Mouse (Mus musculus) forebrain, embryonic 16.5 days (tissue): ENCODE results near the gene Zer1. TPM values are rescaled to one million over a fixed set of nuclear protein-coding genes. Genes with fewer than 3 reads are reported as not detected.

Experiments
- ATAC-seq: fragments of 200-750 bp; cut with Nextera tagmentation; 2 replicates; pipeline ENCODE4 v1.8.0; 2017; ENCODE audit warnings: mild to moderate bottlenecking, moderate library complexity
- H3K27ac ChIP-seq: fragments of 300-500 bp; sonication (generic); 2 replicates; pipeline ENCODE4 v1.5.1; 2014; ENCODE audit warnings: low read length, control low read depth
- H3K27me3 ChIP-seq: fragments of 300-500 bp; sonication (generic); replicated peaks from 2 replicates; pipeline ENCODE4 v1.6.1; 2014; ENCODE audit warnings: low read length; ENCODE audit not compliant: control insufficient read depth, insufficient read depth
- H3K36me3 ChIP-seq: fragments of 300-500 bp; sonication (generic); 2 replicates; pipeline ENCODE4 v1.6.1; 2014; ENCODE audit not compliant: control insufficient read depth, insufficient read depth
- H3K4me1 ChIP-seq: fragments of 300-500 bp; sonication (generic); replicated peaks from 2 replicates; pipeline ENCODE4 v1.6.1; 2014; ENCODE audit warnings: low read length; ENCODE audit not compliant: control insufficient read depth, insufficient read depth
- H3K4me2 ChIP-seq: fragments of 300-500 bp; sonication (generic); 2 replicates; pipeline ENCODE4 v1.6.1; 2014; ENCODE audit warnings: mild to moderate bottlenecking, low read length, control low read depth
- H3K4me3 ChIP-seq: fragments of 300-500 bp; sonication (generic); replicated peaks from 2 replicates; pipeline ENCODE4 v1.5.1; 2014; ENCODE audit warnings: mild to moderate bottlenecking, low read length, control low read depth
- H3K9ac ChIP-seq: fragments of 300-500 bp; sonication (generic); replicated peaks from 2 replicates; pipeline ENCODE4 v1.6.1; 2014; ENCODE audit warnings: low read depth, low read length, control low read depth
- H3K9me3 ChIP-seq: fragments of 300-500 bp; sonication (generic); 2 replicates; pipeline ENCODE4 v1.6.1; 2016; ENCODE audit warnings: low read length; ENCODE audit not compliant: control insufficient read depth
- WGBS: fragments of 180-500 bp; shearing (Covaris S2); extraction: QIAGEN DNeasy Blood & Tissue Kit; methylation state at CpG from one replicate; pipeline ENCODE4 v1.1.7; 2014; 5-methylcytosine and 5-hydroxymethylcytosine counted together
- polyA plus RNA-seq: library from polyadenylated mRNA; unstranded; fragments of >200 nt; fragmentation: Nextera tagmentation; extraction: Ambion mirVana; gene quantifications from 2 replicates; pipeline ENCODE4 v1.2.1, GENCODE M21; 2015

Zer1 gene
- polyA plus RNA-seq, 1 experiment from 2014 or later: 16.5 TPM

GRCm38 (mm10) chr2:30091521-30091920 lies 32.9 kb downstream of the Zer1 start:
- Histone ChIP-seq H3K4me1 (peaks cover 19% of the 10 kb centered on the region), H3K4me3 (no peak overlapping the region), H3K4me2 (no peak overlapping the region), H3K27ac (no peak overlapping the region), H3K9ac (no peak overlapping the region), H3K9me3 (no peaks in the 10 kb centered on the region), H3K36me3 (no peaks in the 10 kb centered on the region), H3K27me3 (no peaks in the 10 kb centered on the region)
- WGBS: 92% methylated on average over 12 of the region's 12 CpGs
- no peak for ATAC-seq

GRCm38 (mm10) chr2:30087310-30087709 lies 37.1 kb downstream of the Zer1 start:
- H3K36me3 ChIP-seq: no peaks in the 10 kb centered on the region
- no peak overlapping the region for H3K9ac ChIP-seq
- H3K27me3 ChIP-seq: no peaks in the 10 kb centered on the region
- 0 out of 2 replicates have a peak, but pooled peaks cover 4% of the 10 kb centered on the region for H3K4me1 ChIP-seq
- no peak overlapping the region for H3K4me2 ChIP-seq
- H3K9me3 ChIP-seq: no peaks in the 10 kb centered on the region
- no peak overlapping the region for H3K27ac ChIP-seq
- ATAC-seq: no peak
- no peak overlapping the region for H3K4me3 ChIP-seq
- 94% methylated on average over 4 of the region's 4 CpGs for WGBS

GRCm38 (mm10) chr2:30084632-30085031 lies 39.8 kb downstream of the Zer1 start:
- Histone ChIP-seq H3K27me3 (no peaks in the 10 kb centered on the region), H3K9me3 (no peaks in the 10 kb centered on the region), H3K36me3 (no peaks in the 10 kb centered on the region), H3K9ac (peak overlapping the region; percentile 36), H3K4me1 (0 out of 2 replicates have a peak, but pooled peaks cover 4% of the 10 kb centered on the region), H3K27ac (no peak overlapping the region), H3K4me3 (peak overlapping the region; percentile 18; the same call in 1 of the 2 replicates), H3K4me2 (peak overlapping the region; percentile 34)
- WGBS: 16% methylated on average over 11 of the region's 12 CpGs
- ATAC-seq: no peak

- Histone ChIP-seq H3K4me1 (0 out of 2 replicates have a peak, but pooled peaks cover 4% of the 10 kb centered on the region), H3K9me3 (no peaks in the 10 kb centered on the region), H3K27me3 (no peaks in the 10 kb centered on the region), H3K27ac (no peak overlapping the region), H3K4me3 (no peak overlapping the region), H3K4me2 (no peak overlapping the region), H3K36me3 (no peaks in the 10 kb centered on the region), H3K9ac (no peak overlapping the region; the same call in 1 of the 2 replicates)
- ATAC-seq: no peak
- whole genome bisulfite sequencing: 52% methylated on average over 5 of the region's 5 CpGs
Observed at GRCm38 (mm10) chr2:30084113-30084512, 40.3 kb downstream of the Zer1 start.

DNA sequence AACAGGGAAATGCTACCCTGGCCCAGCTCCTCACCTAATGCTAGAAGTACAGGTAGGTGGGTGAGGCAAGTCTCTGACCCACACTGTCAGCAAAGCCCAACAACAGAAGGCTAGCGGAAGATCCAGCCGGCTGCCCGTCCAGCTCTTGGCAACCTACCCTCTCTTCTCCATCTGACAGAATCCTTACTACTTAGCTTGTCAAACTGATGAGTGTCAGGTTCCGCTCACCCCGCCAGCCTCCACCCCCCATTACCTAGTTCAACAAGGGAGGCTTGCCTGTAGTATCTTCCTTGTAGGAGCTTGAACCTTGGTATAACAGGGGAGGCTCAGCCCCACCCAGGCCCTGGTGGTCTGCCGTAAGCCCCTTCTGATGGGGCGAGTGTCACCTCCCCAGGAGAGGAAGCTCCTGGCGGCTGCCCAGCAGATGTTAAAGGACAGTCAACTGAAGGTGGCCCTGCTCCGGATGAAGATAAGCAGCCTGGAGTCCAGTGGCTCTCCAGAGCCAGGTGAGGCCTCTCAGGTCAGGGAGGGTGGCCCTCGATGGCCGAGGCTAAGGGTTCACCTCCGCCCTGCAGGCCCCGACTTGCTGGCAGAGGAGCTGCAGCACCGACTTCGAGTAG lies 44.1 kb downstream of the Zer1 start:
- WGBS: 94% methylated on average over 15 of the region's 15 CpGs
- H3K27me3 ChIP-seq: no peaks in the 10 kb centered on the region
- no peak overlapping the region for H3K9ac ChIP-seq
- no peak for ATAC-seq
- no peak overlapping the region for H3K27ac ChIP-seq
- no peaks in the 10 kb centered on the region for H3K9me3 ChIP-seq
- H3K4me3 ChIP-seq: no peak overlapping the region
- H3K36me3 ChIP-seq: no peaks in the 10 kb centered on the region
- H3K4me2 ChIP-seq: no peak overlapping the region
- peaks cover 15% of the 10 kb centered on the region for H3K4me1 ChIP-seq

DNA sequence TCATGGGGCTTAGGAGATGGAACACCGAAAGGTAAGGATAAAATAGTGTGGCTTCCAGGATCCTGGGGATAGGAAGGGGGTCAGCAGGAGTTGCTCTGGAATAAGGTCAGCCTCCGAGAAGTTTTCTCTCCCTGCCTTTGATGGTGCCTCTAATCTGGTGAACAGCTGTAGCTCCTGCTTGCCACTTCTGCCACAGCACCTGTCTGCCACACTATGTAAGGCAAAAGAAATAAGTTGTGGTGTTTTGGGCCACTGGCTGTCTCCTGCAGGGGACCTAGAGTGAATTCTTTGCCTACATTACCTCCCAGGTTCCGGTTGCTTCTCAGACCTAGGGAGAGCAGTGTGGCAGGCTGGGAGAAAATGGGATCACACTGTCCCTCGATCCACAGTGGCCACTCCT lies 45.6 kb downstream of the Zer1 start:
- no peak overlapping the region for H3K27ac ChIP-seq
- no peak for ATAC-seq
- WGBS: 77% methylated on average over 4 of the region's 4 CpGs

DNA sequence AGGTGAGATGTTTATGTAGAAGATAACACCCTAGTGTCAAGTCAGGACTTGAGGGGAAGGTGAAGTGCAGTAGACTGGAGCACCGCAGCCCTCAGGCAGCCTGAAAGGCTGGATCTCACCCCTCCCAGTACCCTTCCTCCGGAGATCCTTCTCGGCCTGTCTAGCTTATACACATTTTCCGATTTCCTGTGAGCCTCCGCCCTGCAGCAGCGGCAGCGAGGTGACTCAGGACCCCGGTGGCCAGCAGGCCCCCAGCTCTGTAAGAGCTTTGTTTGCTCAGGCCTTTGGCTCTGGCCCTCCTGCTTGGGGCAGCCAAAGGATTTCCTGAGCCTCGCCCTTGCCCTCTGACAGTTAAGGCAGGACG lies 46.1 kb downstream of the Zer1 start:
- peak overlapping the region; percentile 43 for H3K4me3 ChIP-seq
- H3K27ac ChIP-seq: no peak overlapping the region
- no peak overlapping the region for H3K9ac ChIP-seq
- no peak for ATAC-seq
- whole genome bisulfite sequencing: 20% methylated on average over 10 of the region's 10 CpGs
- peak overlapping the region; percentile 78 for H3K4me2 ChIP-seq
- H3K9me3 ChIP-seq: no peaks in the 10 kb centered on the region
- H3K4me1 ChIP-seq: peaks cover 11% of the 10 kb centered on the region
- H3K27me3 ChIP-seq: no peaks in the 10 kb centered on the region
- H3K36me3 ChIP-seq: no peaks in the 10 kb centered on the region

More for the DNA sequence above, 45.6 kb downstream of the Zer1 start:
- Histone ChIP-seq H3K36me3 (no peaks in the 10 kb centered on the region), H3K4me3 (no peak overlapping the region), H3K9ac (no peak overlapping the region), H3K4me1 (peaks cover 11% of the 10 kb centered on the region), H3K27me3 (no peaks in the 10 kb centered on the region), H3K4me2 (no peak overlapping the region), H3K9me3 (no peaks in the 10 kb centered on the region)

GRCm38 (mm10) chr2:30077502-30078348 lies 46.7 kb downstream of the Zer1 start, which contains the start of gene Pkn3:
Pkn3 (plus strand) TSS chr2:30077684.
- Histone ChIP-seq H3K27me3 (no peaks in the 10 kb centered on the region), H3K4me1 (peaks cover 11% of the 10 kb centered on the region), H3K4me3 (peak within 1 kb of the TSS; percentile 43), H3K27ac (no peak within 1 kb of the TSS; the same call in 1 of the 2 replicates), H3K9me3 (no peaks in the 10 kb centered on the region), H3K36me3 (no peaks in the 10 kb centered on the region), H3K4me2 (peak within 1 kb of the TSS; percentile 78), H3K9ac (peak within 1 kb of the TSS; percentile 48)
- ATAC-seq: peak; percentile 77
- WGBS: under 1% methylated on average over 53 of the region's 53 CpGs

- H3K9ac ChIP-seq: peak overlapping the region; percentile 32; the same call in 1 of the 2 replicates
- no peak for ATAC-seq
- H3K27ac ChIP-seq: no peak overlapping the region
- H3K36me3 ChIP-seq: 0 out of 2 replicates have a peak, but pooled peaks cover 2% of the 10 kb centered on the region
- no peaks in the 10 kb centered on the region for H3K27me3 ChIP-seq
- H3K4me2 ChIP-seq: peak overlapping the region; percentile 78
- WGBS: 71% methylated on average over 6 of the region's 6 CpGs
- no peaks in the 10 kb centered on the region for H3K9me3 ChIP-seq
- peak overlapping the region; percentile 43; the same call in 1 of the 2 replicates for H3K4me3 ChIP-seq
- peaks cover 11% of the 10 kb centered on the region for H3K4me1 ChIP-seq
Observed at GRCm38 (mm10) chr2:30076959-30077358, 47.4 kb downstream of the Zer1 start.
